In genomic region chr14:58651210-58651609, GRCm38 (mm10) we compare ENCODE assay signal across 24 mouse cellular contexts.
DNase-seq lines count a peak whose midpoint lies in the region; ATAC-seq lines count a peak whose summit lies in the region.
"Had no signal": no experiment of that assay in that cellular context is flagged by ENCODE, and none has a peak within 500 bp of the region (broad histone marks: within the 10 kb centered on the region; RNA-seq: fewer than 3 reads in every experiment).

No protein-coding gene starts in this region.

- H3K9me3 ChIP-seq in forebrain, embryonic 14.5 days (replicated peaks; ENCODE audit: control insufficient read depth, low read length): no peaks in the 10 kb centered on the region
- H3K9me3 ChIP-seq in forebrain, embryonic 12.5 days: no peaks in the 10 kb centered on the region
- H3K9me3 ChIP-seq in forebrain, embryonic 16.5 days (ENCODE audit: control insufficient read depth, low read length): no peaks in the 10 kb centered on the region
- H3K9me3 ChIP-seq: heart, embryonic 10.5 days; hindbrain, embryonic 12.5 days; kidney, embryonic 15.5 days; neural tube, embryonic 13.5 days had no signal

- peak; percentile 46 for DNase-seq in forebrain, embryonic 14.5 days (ENCODE audit: low spot score)
- peak; percentile 3 for DNase-seq in layer of hippocampus, adult 11-12 months (ENCODE audit: low spot score)
- DNase-seq in layer of hippocampus, postnatal 14 days (ENCODE audit: low spot score in 2 of 2): no peak
- peak; percentile 47 for DNase-seq in retina, postnatal 1 day
- DNase-seq in cerebellum, postnatal 14 days: no peak
- DNase-seq: adrenal gland, postnatal 25 days; cerebellum, adult 2 months; gastrocnemius, postnatal 14 days; heart, postnatal 36 days; kidney, adult 11 months; kidney, postnatal 36 days; liver; lung, adult 2 months; lung, postnatal 10 days; right cerebral cortex, postnatal 14 days; thymus, postnatal 4 days had no signal

- H3K27ac ChIP-seq in forebrain, embryonic 14.5 days (ENCODE audit: low read depth, low read length): no peak overlapping the region
- H3K27ac ChIP-seq in forebrain, embryonic 12.5 days: no peak overlapping the region
- H3K27ac ChIP-seq in forebrain, embryonic 16.5 days (ENCODE audit: low read length): peak overlapping the region; percentile 56
- H3K27ac ChIP-seq: heart, embryonic 10.5 days; hindbrain, embryonic 12.5 days; kidney, embryonic 15.5 days; liver, embryonic 14.5 days; neural tube, embryonic 13.5 days had no signal

- H3K4me2 ChIP-seq in forebrain, embryonic 14.5 days (ENCODE audit: low read length): no peak overlapping the region
- H3K4me2 ChIP-seq in forebrain, embryonic 12.5 days: no peak overlapping the region
- H3K4me2 ChIP-seq in forebrain, embryonic 16.5 days (ENCODE audit: low read length): no peak overlapping the region
- H3K4me2 ChIP-seq: hindbrain, embryonic 12.5 days; kidney, embryonic 15.5 days; neural tube, embryonic 13.5 days had no signal

- no peak overlapping the region for H3K4me3 ChIP-seq in forebrain, embryonic 14.5 days (ENCODE audit: low read depth, low read length)
- no peak overlapping the region for H3K4me3 ChIP-seq in forebrain, embryonic 12.5 days (replicated peaks)
- no peak overlapping the region for H3K4me3 ChIP-seq in forebrain, embryonic 16.5 days (replicated peaks; ENCODE audit: low read length)
- H3K4me3 ChIP-seq: erythroblast, embryonic 14.5 days; heart, embryonic 10.5 days; hindbrain, embryonic 12.5 days; kidney, embryonic 15.5 days; neural tube, embryonic 13.5 days had no signal

- no peaks in the 10 kb centered on the region for H3K4me1 ChIP-seq in forebrain, embryonic 14.5 days (ENCODE audit: control insufficient read depth, insufficient read depth, low read length)
- peaks cover 3% of the 10 kb centered on the region for H3K4me1 ChIP-seq in forebrain, embryonic 12.5 days
- H3K4me1 ChIP-seq in forebrain, embryonic 16.5 days (replicated peaks; ENCODE audit: control insufficient read depth, insufficient read depth, low read length): no peaks in the 10 kb centered on the region; the same call in 1 of the 2 replicates
- H3K4me1 ChIP-seq: neural tube, embryonic 13.5 days had no signal

- WGBS in forebrain, embryonic 14.5 days: 48% methylated on average over 6 of the region's 6 CpGs
- 47% methylated on average over 6 of the region's 6 CpGs for WGBS in forebrain, embryonic 12.5 days
- WGBS in forebrain, embryonic 16.5 days: 41% methylated on average over 6 of the region's 6 CpGs

- no peak; the same call in 1 of the 2 replicates for ATAC-seq in forebrain, embryonic 14.5 days
- ATAC-seq in forebrain, embryonic 12.5 days (ENCODE audit: low FRiP score): no peak
- ATAC-seq in forebrain, embryonic 16.5 days: peak; percentile 49; the same call in 1 of the 2 replicates

- no peaks in the 10 kb centered on the region for H3K27me3 ChIP-seq in forebrain, embryonic 14.5 days (replicated peaks; ENCODE audit: control insufficient read depth, insufficient read depth, low read length)
- H3K27me3 ChIP-seq in forebrain, embryonic 12.5 days: peaks cover 29% of the 10 kb centered on the region
- no peaks in the 10 kb centered on the region for H3K27me3 ChIP-seq in forebrain, embryonic 16.5 days (replicated peaks; ENCODE audit: control insufficient read depth, insufficient read depth, low read length)
- H3K27me3 ChIP-seq: hindbrain, embryonic 12.5 days; kidney, embryonic 15.5 days; neural tube, embryonic 13.5 days had no signal

- H3K36me3 ChIP-seq in forebrain, embryonic 14.5 days (ENCODE audit: control insufficient read depth, insufficient read depth, low read length): no peaks in the 10 kb centered on the region
- no peaks in the 10 kb centered on the region for H3K36me3 ChIP-seq in forebrain, embryonic 12.5 days (replicated peaks)
- no peaks in the 10 kb centered on the region for H3K36me3 ChIP-seq in forebrain, embryonic 16.5 days (ENCODE audit: control insufficient read depth, insufficient read depth)
- H3K36me3 ChIP-seq: heart, embryonic 10.5 days; hindbrain, embryonic 12.5 days; kidney, embryonic 15.5 days; neural tube, embryonic 13.5 days had no signal

- no peak overlapping the region for H3K9ac ChIP-seq in forebrain, embryonic 14.5 days (ENCODE audit: low read length)
- H3K9ac ChIP-seq in forebrain, embryonic 12.5 days: no peak overlapping the region
- no peak overlapping the region for H3K9ac ChIP-seq in forebrain, embryonic 16.5 days (replicated peaks; ENCODE audit: low read depth, low read length)
- H3K9ac ChIP-seq: hindbrain, embryonic 12.5 days; kidney, embryonic 15.5 days; liver, embryonic 14.5 days; neural tube, embryonic 13.5 days had no signal

Comparison
In these comparisons a context has a peak if more than half of its experiments do, and no peak if none do; other contexts are left out.
1. DNase-seq: peak in forebrain, embryonic 14.5 days (single experiment), layer of hippocampus, adult 11-12 months (single experiment) and retina, postnatal 1 day (single experiment); none in layer of hippocampus, postnatal 14 days (0 of 2) and cerebellum, postnatal 14 days (0 of 2).